Mouse (Mus musculus) intestine, embryonic 15.5 days (tissue): Measurements from ENCODE around the gene Mt1. TPM values are rescaled to one million over a fixed set of nuclear protein-coding genes. Genes with fewer than 3 reads are reported as not detected.

Experiments
- ATAC-seq: fragments of 200-750 bp; cut with Nextera tagmentation; 2 replicates; pipeline ENCODE4 v1.8.0; 2017; ENCODE audit warnings: moderate TSS enrichment, moderate library complexity
- H3K27ac ChIP-seq: fragments of 300-500 bp; sonication (generic); 2 replicates; pipeline ENCODE4 v1.5.1; 2015; ENCODE audit warnings: mild to moderate bottlenecking, inconsistent platforms
- H3K27me3 ChIP-seq: fragments of 300-500 bp; sonication (generic); replicated peaks from 2 replicates; pipeline ENCODE4 v1.6.1; 2015; ENCODE audit warnings: inconsistent platforms
- H3K36me3 ChIP-seq: fragments of 300-500 bp; sonication (generic); 2 replicates; pipeline ENCODE4 v1.6.1; 2015; ENCODE audit warnings: inconsistent platforms
- H3K4me1 ChIP-seq: fragments of 300-500 bp; sonication (generic); replicated peaks from 2 replicates; pipeline ENCODE4 v1.6.1; 2015; ENCODE audit warnings: inconsistent platforms
- H3K4me2 ChIP-seq: fragments of 300-500 bp; sonication (generic); replicated peaks from 2 replicates; pipeline ENCODE4 v1.6.1; 2015; ENCODE audit warnings: mild to moderate bottlenecking, inconsistent platforms
- H3K4me3 ChIP-seq: fragments of 300-500 bp; sonication (generic); replicated peaks from 2 replicates; pipeline ENCODE4 v1.5.1; 2015; ENCODE audit warnings: inconsistent platforms
- H3K9ac ChIP-seq: fragments of 300-500 bp; sonication (generic); 2 replicates; pipeline ENCODE4 v1.6.1; 2015; ENCODE audit warnings: inconsistent platforms
- H3K9me3 ChIP-seq: fragments of 300-500 bp; sonication (generic); 2 replicates; pipeline ENCODE4 v1.6.1; 2016; ENCODE audit warnings: inconsistent platforms
- WGBS: fragments of 180-500 bp; shearing (Covaris S2); methylation state at CpG from one replicate; pipeline ENCODE4 v1.1.7; 2015; 5-methylcytosine and 5-hydroxymethylcytosine counted together
- polyA plus RNA-seq: library from polyadenylated mRNA; unstranded; fragments of >200 nt; fragmentation: Nextera tagmentation; extraction: Ambion mirVana; gene quantifications from 2 replicates; pipeline ENCODE4 v1.2.1, GENCODE M21; 2015

Mt1 gene
- polyA plus RNA-seq, 1 experiment from 2014 or later: 2,231 TPM

- peak; percentile 99 for ATAC-seq
- under 1% methylated on average over 68 of the region's 68 CpGs for WGBS
- Histone ChIP-seq H3K27ac (peak within 1 kb of the TSS; percentile 58; the same call in 1 of the 2 replicates), H3K9ac (peak within 1 kb of the TSS; percentile 84), H3K9me3 (no peaks in the 10 kb centered on the region), H3K27me3 (no peaks in the 10 kb centered on the region), H3K36me3 (no peaks in the 10 kb centered on the region), H3K4me1 (peaks cover 3% of the 10 kb centered on the region; the same call in 1 of the 2 replicates), H3K4me3 (peak within 1 kb of the TSS; percentile 94), H3K4me2 (peak within 1 kb of the TSS; percentile 81)
Observed at GRCm38 (mm10) chr8:94214252-94215173, 35.6 kb downstream of the Mt1 start, which contains the start of gene Nup93. Nup93 (plus strand) TSS chr8:94214564.

DNA sequence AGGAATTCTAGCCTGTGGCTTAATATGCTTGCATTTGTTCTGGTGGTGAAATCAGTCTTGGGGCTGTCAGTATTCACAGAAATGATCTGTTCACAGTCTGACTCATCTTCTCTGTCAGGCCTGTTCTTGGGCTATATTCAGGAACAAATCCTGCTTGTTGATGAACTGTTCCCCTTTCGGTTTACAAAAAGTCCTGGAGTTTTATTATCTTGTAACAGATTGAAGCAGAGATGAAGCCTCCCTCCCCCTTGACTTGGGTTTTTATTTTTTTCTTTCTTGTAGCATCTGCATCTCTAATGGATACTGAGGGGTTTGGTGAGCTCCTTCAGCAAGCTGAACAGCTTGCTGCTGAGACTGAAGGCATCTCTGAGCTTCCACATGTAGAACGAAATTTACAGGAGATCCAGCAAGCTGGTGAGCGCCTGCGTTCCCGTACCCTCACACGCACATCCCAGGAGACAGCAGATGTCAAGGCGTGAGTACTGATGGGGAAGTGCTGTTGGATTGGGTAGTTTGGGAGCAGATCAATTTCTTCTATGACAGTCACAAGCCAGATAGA, 48.6 kb downstream of the Mt1 start:
- H3K4me2 ChIP-seq: no peak overlapping the region
- no peak overlapping the region for H3K9ac ChIP-seq
- H3K4me3 ChIP-seq: no peak overlapping the region
- H3K4me1 ChIP-seq: no peaks in the 10 kb centered on the region
- H3K27ac ChIP-seq: no peak overlapping the region
- no peak for ATAC-seq
- H3K9me3 ChIP-seq: no peaks in the 10 kb centered on the region
- 0 out of 2 replicates have a peak, but pooled peaks cover 2% of the 10 kb centered on the region for H3K36me3 ChIP-seq
- no peaks in the 10 kb centered on the region for H3K27me3 ChIP-seq
- 86% methylated on average over 7 of the region's 7 CpGs for WGBS

Other genes starting within 250 kb of the Mt1 start
- gene Amfr, start 166.2 kb upstream of the Mt1 start, polyA plus RNA-seq: 47.5 and 51.7 TPM in 2 replicates
- 104 and 126 TPM in 2 replicates for gene Nudt21, start 142.1 kb upstream of the Mt1 start, polyA plus RNA-seq
- gene Ogfod1, start 141.9 kb upstream of the Mt1 start, polyA plus RNA-seq: 10.5 and 12.8 TPM in 2 replicates
- 10.3 and 10.5 TPM in 2 replicates for gene Bbs2, start 80.2 kb upstream of the Mt1 start, polyA plus RNA-seq
- gene Mt4, start 41.9 kb upstream of the Mt1 start, polyA plus RNA-seq: 4.1 and 4.2 TPM in 2 replicates
- 4.4 and 5.6 TPM in 2 replicates for gene Mt3, start 26.5 kb upstream of the Mt1 start, polyA plus RNA-seq
- gene Mt2, start 6.4 kb upstream of the Mt1 start, polyA plus RNA-seq: 522 and 534 TPM in 2 replicates
- gene Nup93, start 35.5 kb downstream of the Mt1 start, polyA plus RNA-seq: 70.2 and 74.9 TPM in 2 replicates
- 0.06 and 0.10 TPM in 2 replicates for gene Slc12a3, start 150.1 kb downstream of the Mt1 start, polyA plus RNA-seq
- 115 and 138 TPM in 2 replicates for gene Herpud1, start 207.4 kb downstream of the Mt1 start, polyA plus RNA-seq